In genomic region chr8:120510863-120511457, GRCm38 (mm10) we compare ENCODE assay signal across 9 mouse cellular contexts.
A peak's percentile ranks its signal among the peaks of the same experiment; 100 is the strongest.
DNase-seq lines count a peak whose midpoint lies in the region; ATAC-seq and TF ChIP-seq lines count a peak whose summit lies in the region.
"Had no signal": no experiment of that assay in that cellular context is flagged by ENCODE, and none has a peak within 500 bp of the region (broad histone marks: within the 10 kb centered on the region; RNA-seq: fewer than 3 reads in every experiment).

No protein-coding gene starts in this region.

- H3K9me3 ChIP-seq in heart, embryonic 13.5 days: no peaks in the 10 kb centered on the region
- no peaks in the 10 kb centered on the region for H3K9me3 ChIP-seq in ES-Bruce4 (replicated peaks; ENCODE audit: control insufficient read depth, insufficient read depth, low read length, poor library complexity, severe bottlenecking)
- no peaks in the 10 kb centered on the region for H3K9me3 ChIP-seq in embryonic facial prominence, embryonic 14.5 days (ENCODE audit: control insufficient read depth, low read length)
- no peaks in the 10 kb centered on the region for H3K9me3 ChIP-seq in intestine, embryonic 16.5 days (ENCODE audit: control insufficient read depth, low read length)

- no peak overlapping the region for H3K4me3 ChIP-seq in heart, embryonic 13.5 days
- H3K4me3 ChIP-seq in ES-Bruce4 (ENCODE audit: low read depth, low read length): no peak overlapping the region
- H3K4me3 ChIP-seq in embryonic facial prominence, embryonic 14.5 days (ENCODE audit: low read depth, low read length): no peak overlapping the region
- no peak overlapping the region for H3K4me3 ChIP-seq in intestine, embryonic 16.5 days (ENCODE audit: low read length)

- ATAC-seq in heart, embryonic 13.5 days (ENCODE audit: extremely low read depth, insufficient number of reproducible peaks, low FRiP score, low TSS enrichment): no peak
- ATAC-seq in embryonic facial prominence, embryonic 14.5 days (ENCODE audit: low read depth): no peak
- no peak for ATAC-seq in intestine, embryonic 16.5 days

- H3K4me1 ChIP-seq in heart, embryonic 13.5 days: peaks cover 96% of the 10 kb centered on the region
- peaks cover 26% of the 10 kb centered on the region for H3K4me1 ChIP-seq in ES-Bruce4 (ENCODE audit: control insufficient read depth, insufficient read depth, low read length)
- peaks cover 59% of the 10 kb centered on the region for H3K4me1 ChIP-seq in embryonic facial prominence, embryonic 14.5 days (ENCODE audit: control insufficient read depth, insufficient read depth, low read length)
- H3K4me1 ChIP-seq in intestine, embryonic 16.5 days (ENCODE audit: control insufficient read depth, insufficient read depth, low read length): peaks cover 73% of the 10 kb centered on the region

- no peak for TF ChIP-seq POLR2A in ES-Bruce4 (IDR thresholded peaks at IDR 0.05; ENCODE audit: insufficient read depth, low read length)

- H3K27ac ChIP-seq in heart, embryonic 13.5 days (replicated peaks): peak overlapping the region; percentile 78
- H3K27ac ChIP-seq in ES-Bruce4 (ENCODE audit: insufficient read depth, low read length): peak overlapping the region; percentile 68
- H3K27ac ChIP-seq in embryonic facial prominence, embryonic 14.5 days (replicated peaks; ENCODE audit: low read depth, low read length): no peak overlapping the region
- H3K27ac ChIP-seq in intestine, embryonic 16.5 days (ENCODE audit: low read length): peak overlapping the region; percentile 52

- H3K27me3 ChIP-seq in heart, embryonic 13.5 days (replicated peaks): no peaks in the 10 kb centered on the region
- no peaks in the 10 kb centered on the region for H3K27me3 ChIP-seq in ES-Bruce4 (ENCODE audit: control insufficient read depth, insufficient read depth, low read length, poor library complexity, severe bottlenecking)
- H3K27me3 ChIP-seq in embryonic facial prominence, embryonic 14.5 days (replicated peaks; ENCODE audit: control insufficient read depth, insufficient read depth, low read length): no peaks in the 10 kb centered on the region
- no peaks in the 10 kb centered on the region for H3K27me3 ChIP-seq in intestine, embryonic 16.5 days (replicated peaks; ENCODE audit: control insufficient read depth, insufficient read depth, low read length)
- H3K27me3 ChIP-seq: CH12.LX had no signal

- WGBS in heart, embryonic 13.5 days: 17% methylated on average over 5 of the region's 5 CpGs
- 35% methylated on average over 5 of the region's 5 CpGs for WGBS in embryonic facial prominence, embryonic 14.5 days
- 59% methylated on average over 5 of the region's 5 CpGs for WGBS in intestine, embryonic 16.5 days

- intact Hi-C loops in heart, postnatal 36 days (cut with DNase I): no loop called here
- intact Hi-C loops in left cerebral cortex, postnatal 36 days (cut with DNase I): no loop called here
- intact Hi-C loops in left cerebral cortex, postnatal 4 days (cut with DNase I): no loop called here

- peak overlapping the region; percentile 29 for H3K4me2 ChIP-seq in heart, embryonic 13.5 days
- H3K4me2 ChIP-seq in embryonic facial prominence, embryonic 14.5 days (ENCODE audit: low read depth, low read length): no peak overlapping the region
- no peak overlapping the region for H3K4me2 ChIP-seq in intestine, embryonic 16.5 days (ENCODE audit: low read depth, low read length)

- DNase-seq in heart, postnatal 36 days: no peak
- DNase-seq in embryonic facial prominence, embryonic 14.5 days (ENCODE audit: low spot score): no peak
- DNase-seq in left cerebral cortex, postnatal 36 days (ENCODE audit: low spot score in 2 of 2): no peak
- DNase-seq in left cerebral cortex, postnatal 4 days: no peak
- no peak for DNase-seq in left cerebral cortex, adult 18-20 months (ENCODE audit: low spot score in 2 of 2)

- peak overlapping the region; percentile 65 for H3K9ac ChIP-seq in heart, embryonic 13.5 days
- H3K9ac ChIP-seq in ES-Bruce4 (ENCODE audit: low read depth, poor library complexity, severe bottlenecking): 0 out of 2 replicates have a peak overlapping the region, but pooled peaks have one; percentile 3
- H3K9ac ChIP-seq in embryonic facial prominence, embryonic 14.5 days (ENCODE audit: low read depth, low read length): 0 out of 2 replicates have a peak overlapping the region, but pooled peaks have one; percentile 20
- peak overlapping the region; percentile 38; the same call in 1 of the 2 replicates for H3K9ac ChIP-seq in intestine, embryonic 16.5 days (ENCODE audit: low read depth, low read length)

- TF ChIP-seq EP300 in ES-Bruce4 (IDR thresholded peaks at IDR 0.05; ENCODE audit: insufficient read depth, low read depth, low read length): no peak

- no peaks in the 10 kb centered on the region for H3K36me3 ChIP-seq in heart, embryonic 13.5 days
- H3K36me3 ChIP-seq in ES-Bruce4 (ENCODE audit: control insufficient read depth, insufficient read depth, low read length, poor library complexity, severe bottlenecking): no peaks in the 10 kb centered on the region
- H3K36me3 ChIP-seq in embryonic facial prominence, embryonic 14.5 days (ENCODE audit: control insufficient read depth, insufficient read depth, low read length): no peaks in the 10 kb centered on the region
- no peaks in the 10 kb centered on the region for H3K36me3 ChIP-seq in intestine, embryonic 16.5 days (ENCODE audit: control insufficient read depth, insufficient read depth, low read length)

- no peak for TF ChIP-seq CTCF in ES-Bruce4 (IDR thresholded peaks at IDR 0.05; ENCODE audit: low read depth, low read length)

Comparison
In these comparisons a context has a peak if more than half of its experiments do, and no peak if none do; other contexts are left out.
1. H3K9ac ChIP-seq: peak in every context shown above with its lines; median percentile 65 in heart, embryonic 13.5 days; 38 in intestine, embryonic 16.5 days; 20 in embryonic facial prominence, embryonic 14.5 days; 3 in ES-Bruce4.